Mouse (Mus musculus) lung, adult 18-20 months (tissue): ENCODE data around the gene Mctp2.
A peak's percentile ranks its signal among the peaks of the same experiment; 100 is the strongest.

Source experiments
- DNase-seq, 2 experiments: peaks; one replicate each; pipeline ENCODE4 v3.0.0; 2022; ENCODE audit warnings: mixed read lengths in 2 of 2

The Mctp2 gene

DNA sequence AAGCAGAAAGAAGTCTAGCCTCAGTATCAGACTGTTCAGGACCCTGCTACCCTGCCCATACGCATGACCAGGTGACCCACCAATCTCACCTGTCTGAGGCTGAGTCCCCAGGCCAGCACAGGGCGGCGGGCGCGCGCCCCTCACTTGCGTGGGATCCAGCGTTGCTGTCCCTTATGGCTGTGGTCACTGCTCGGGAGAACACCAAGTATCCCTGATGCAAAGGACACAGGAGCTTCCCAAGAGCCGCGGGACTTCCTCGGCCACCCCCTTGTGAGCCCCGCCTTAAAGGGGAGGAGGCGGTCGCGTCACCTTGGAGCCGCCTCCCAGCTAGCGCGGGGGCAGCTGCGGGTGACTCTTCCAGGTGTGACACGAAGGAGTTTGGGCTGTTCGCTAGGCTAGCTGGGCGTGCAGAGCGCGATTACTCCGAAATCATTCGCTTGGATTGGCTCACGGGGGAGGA is at the start of gene Mctp2:
Mctp2 (minus strand) TSS at position 227 of the 460 bp plus-strand sequence.
- peak; percentile 87 to 92 for DNase-seq

DNA sequence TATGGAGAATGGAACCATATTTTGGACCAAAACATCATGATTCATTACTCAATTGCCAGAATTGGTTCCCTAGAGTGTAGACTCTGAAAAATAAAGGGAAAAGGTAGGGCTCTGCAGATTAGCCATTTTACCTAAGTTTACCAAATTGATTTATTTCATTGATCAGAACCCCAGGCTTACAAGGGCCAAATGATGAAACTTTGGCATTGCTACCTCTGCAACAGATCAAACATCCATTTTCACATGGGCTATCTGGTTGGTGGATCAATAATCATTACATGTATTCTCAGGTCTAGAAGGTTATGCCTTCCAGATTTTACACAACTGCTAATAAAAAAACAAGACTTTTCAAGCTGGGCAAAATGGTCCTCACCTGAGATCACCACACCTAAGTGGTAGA is 39.5 kb upstream of the Mctp2 start:
- no peak for DNase-seq

DNA sequence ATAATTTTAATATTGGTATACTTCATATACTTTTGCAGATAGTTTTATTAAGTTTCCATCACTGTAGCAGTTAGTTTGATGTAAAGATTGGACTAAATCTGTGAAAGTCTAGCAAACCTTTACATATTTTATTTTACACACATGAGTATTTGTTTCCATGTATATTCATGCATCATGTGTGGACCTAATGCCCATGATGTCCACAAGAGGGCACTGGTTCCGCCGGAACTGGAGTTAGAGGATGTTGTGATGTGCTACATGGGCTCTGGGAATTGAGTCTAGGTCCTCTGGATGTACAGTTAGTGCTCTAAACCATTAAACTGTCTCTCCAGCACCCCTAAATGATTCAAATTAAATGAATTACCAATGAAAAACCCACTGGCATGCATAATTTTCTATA is 37.3 kb upstream of the Mctp2 start:
- DNase-seq, result no peak

DNA sequence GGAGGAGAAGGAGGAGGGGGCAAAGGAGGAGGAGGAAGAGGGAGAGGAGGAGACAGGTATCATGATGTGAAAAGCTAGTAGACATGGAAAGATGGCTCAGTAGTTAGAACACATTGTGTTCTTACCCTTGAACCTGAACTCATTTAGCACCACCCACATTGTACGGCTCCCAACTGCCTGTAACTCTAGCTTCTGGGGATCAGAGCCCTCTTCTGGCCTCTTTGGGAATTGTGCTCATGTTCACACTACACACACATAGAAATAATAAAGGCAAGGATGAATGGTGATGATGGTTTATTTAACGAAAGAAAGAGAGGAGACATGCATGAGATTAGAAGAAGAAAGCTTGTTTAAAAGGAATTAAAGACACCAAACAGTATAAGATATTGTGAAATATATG is 36.4 kb upstream of the Mctp2 start:
- peak in 1 of 2 experiments; percentile 9 for DNase-seq

DNA sequence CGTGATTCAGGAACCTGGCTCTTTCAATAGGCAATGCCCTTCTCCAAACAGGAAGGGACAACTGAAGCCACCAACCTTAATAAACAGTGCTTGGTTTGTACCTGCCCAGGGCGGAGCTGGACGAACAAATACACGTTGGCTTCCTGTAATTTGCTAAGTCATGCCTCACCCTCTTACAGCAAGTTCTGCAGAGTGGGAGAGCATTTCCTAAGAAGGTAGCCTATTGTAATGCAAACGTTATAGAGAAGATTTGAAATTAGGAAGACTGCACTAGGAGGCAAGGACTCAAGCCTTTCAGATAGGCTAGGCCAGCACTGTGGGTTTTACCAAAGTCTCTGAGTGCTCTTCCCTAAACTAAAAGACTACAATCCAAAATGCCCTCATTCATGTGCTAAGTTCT is 19.6 kb upstream of the Mctp2 start:
- no peak for DNase-seq

DNA sequence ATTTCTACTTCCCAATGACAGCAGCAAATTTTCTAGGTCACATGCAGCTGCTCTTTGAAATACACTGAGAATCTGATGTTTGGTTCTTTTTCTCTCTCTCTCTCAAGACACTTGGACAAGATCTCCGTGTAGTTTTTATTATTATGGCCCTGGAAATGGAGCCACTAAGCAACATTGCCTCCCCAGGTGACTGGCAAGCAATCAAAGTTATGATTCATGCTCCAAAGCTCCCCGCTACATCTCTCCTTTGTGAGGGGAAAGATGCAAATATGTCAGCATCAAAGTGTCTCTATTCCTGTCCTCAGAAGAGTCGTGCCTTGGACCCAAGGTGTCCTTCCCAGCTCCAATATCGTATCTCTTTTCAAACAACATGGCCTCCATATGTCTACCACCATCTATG is 14.5 kb upstream of the Mctp2 start:
- DNase-seq, result no peak

DNA sequence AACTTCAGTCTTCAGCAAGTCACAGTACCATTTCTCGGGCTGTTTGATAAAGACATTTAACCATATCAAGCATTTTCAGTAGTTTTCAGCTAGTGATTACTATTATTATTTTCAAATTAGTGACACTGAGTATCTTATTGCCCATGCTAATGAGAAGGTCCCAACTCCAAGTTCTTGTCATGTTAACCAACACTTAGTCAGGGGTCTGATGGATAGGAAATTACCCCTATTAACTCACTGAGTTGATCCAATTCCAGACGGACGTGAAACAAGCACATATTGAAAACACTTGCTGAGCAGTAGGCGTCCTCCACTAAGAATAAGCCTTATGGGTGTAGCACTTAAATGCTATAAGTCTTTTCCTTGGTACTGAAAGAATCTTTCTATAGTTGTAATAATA is 14.0 kb upstream of the Mctp2 start:
- DNase-seq, result no peak

DNA sequence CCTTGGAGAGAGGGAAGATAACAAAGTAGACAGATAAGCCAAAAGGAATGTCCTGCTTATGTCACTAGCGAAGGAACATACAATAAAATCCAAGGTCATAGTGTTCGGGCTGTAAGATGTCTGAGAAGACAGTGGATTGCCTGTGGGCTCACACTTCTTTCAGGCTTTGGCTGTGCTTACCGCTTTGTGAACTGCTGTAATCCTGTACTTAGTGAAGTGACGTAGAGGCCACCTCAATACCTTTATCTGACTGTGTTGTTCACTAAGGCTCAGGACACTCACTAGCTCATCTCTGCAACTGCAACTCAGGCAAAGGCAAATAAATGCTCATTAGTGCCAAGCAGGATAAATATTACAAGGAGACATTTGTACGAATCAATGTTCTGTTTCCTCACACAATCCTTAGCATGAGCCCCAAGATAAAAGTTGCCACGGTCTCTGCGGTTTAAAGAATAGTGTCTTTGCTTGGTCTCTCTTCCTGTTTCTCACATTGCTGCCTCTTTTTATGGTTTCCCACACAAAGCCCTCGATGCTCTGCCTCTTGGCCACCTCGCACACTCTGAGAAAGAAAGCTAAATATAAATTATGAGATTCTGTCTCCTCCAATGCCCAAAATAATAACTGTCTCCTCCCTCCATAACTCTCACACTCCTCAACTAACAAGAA is 8.1 kb upstream of the Mctp2 start:
- DNase-seq, result no peak

DNA sequence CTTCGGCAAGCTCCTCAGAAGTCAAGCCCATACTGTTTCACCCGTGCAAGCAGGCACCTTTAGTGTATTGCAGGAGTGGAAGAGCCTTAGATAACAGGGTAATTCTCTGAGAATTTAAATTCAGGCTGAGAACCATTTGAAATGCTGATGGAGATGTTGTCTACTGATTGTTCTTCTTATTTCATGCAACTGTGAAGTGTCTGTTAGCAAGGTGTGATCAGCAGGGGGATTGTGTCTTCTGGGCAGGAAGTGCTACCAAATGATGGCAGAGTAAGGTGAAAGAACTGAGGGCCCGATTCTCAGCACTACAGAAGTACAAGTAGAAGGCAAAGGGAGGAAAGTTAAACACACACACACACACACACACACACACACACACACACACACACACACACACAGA is 7.5 kb upstream of the Mctp2 start:
- no peak for DNase-seq

DNA sequence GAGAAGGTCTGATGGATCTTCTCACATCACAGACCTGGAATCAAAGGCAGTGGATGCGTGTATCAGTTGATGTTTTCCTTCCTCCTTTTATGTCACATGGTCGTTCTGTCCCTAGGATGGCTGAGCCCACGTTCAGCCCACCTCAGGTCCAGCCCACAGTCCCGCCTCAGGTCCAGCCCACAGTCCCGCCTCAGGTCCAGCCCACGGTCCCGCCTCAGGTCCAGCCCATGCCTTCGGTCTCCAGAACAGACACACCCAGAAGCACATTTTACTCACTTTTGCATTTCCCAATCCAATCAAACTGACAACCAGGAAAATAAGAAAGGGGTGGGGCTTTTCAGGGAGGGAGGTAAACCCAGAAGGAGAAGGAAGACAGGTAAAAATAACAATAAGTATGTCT is 5.2 kb upstream of the Mctp2 start:
- DNase-seq, result no peak

DNA sequence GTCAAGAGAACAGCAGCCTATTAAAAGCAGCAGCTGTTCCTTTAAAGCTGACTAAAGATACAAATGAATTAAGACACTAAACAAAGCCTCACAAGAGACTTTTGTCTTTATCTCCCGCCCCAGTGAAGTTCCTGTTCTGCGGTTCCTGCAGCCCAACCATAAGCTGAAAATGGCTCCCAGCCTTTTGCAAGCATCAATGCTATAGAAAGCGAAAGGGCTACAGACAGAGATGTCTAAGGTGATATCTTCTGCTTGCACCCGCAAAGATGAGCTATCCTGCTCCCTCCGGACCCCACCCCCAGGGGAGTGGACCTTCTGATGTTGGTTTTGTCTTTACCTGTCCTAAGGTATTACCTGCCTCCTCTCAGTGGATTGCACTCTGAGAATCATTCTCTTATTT is 1.7 kb upstream of the Mctp2 start:
- no peak for DNase-seq

DNA sequence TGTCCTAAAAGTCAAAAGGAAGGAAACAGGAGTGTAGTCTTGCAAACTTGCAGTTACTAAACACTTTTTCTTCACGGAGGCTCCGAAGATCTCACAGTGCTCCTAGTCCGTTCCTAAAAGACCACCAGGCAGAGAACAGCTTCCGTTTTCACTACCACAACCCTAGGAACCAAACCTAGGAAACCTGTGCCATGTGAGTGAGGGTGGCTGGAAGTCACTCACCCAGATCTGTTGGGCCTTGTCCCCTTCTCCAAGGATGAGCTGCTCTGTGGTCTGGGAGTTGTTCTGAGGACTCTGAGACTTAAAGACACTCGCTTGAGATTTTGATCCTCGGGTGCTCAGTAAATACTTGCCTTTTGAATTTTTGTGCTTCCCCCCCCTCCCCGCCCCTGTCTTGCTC is 439 bp upstream of the Mctp2 start:
- DNase-seq, result no peak

DNA sequence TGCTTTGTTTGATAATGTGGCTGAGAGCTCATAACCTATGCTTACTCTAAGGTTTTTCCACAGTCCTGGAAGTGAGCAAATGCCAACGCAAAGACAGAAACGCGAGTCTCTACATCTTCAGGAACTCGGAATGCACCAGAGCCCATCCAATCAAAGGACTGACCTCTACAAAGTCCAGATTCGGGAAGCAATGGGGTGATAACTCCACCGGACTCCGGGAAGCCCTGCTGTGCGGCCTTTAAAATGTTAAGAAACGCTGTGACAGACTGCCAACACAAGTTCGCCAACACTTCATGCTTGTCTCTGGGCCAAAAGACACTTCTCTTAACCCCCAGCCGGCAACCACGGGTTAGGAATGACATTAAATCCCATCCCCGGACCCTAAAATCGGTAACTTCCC is 437 bp downstream of the Mctp2 start:
- DNase-seq, result peak; percentile 23 to 29

DNA sequence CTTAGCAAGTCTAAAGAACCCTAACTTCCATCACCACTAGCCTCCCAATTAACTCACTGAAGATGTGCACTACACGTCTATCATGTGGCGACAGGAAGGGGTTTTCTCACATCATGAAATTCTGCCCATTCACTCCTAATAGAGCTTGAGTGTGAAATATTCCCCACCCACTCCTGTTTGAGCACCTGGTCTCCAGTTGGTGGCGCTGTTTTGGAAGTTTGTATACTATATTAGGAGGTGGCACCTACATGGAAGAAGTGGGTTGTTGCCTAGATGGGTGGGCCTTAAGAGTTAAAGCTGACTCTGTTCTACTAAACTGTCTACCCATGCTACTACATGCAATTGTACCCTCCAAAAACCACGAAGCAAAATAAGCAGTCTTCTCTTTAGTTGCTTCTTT is 4.7 kb downstream of the Mctp2 start:
- no peak for DNase-seq

DNA sequence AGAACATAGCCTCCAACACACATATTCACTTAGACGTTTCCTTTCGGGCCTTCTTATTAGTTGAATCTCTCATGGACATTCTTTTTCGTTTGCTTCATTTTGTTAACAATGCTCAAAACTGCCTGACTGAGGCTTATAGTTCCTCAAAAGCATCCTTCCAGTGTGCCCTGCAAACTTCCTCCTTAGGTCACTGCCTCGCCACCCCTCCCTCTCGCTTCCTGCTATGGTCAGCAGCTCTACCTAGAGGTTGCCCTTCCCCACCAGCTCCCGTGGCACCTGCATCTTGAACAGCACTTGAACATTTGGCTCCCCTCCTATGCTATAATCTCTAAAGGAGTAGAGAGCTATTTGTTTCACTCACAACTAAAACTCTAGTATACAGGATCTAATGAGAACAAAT is 6.7 kb downstream of the Mctp2 start:
- peak in 1 of 2 experiments; percentile 14 for DNase-seq

DNA sequence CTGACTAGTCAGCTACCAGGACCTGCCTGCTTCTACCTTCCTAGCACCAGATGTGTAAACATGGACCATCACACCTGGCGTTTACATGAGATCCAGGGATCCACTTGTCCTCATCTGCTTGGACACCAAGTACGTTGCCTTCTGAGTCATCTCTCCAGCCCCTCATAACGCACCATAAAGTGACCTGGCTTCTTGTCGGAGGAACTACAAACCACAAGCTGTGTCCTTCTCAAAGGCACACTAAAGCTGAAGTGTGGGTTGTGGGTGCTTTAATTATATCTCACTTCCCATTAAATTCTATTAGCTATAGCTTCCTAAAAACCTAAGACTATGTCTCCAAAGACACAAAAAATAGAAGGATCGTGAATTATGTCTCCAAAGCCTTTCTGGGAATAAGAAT is 9.4 kb downstream of the Mctp2 start:
- no peak for DNase-seq

DNA sequence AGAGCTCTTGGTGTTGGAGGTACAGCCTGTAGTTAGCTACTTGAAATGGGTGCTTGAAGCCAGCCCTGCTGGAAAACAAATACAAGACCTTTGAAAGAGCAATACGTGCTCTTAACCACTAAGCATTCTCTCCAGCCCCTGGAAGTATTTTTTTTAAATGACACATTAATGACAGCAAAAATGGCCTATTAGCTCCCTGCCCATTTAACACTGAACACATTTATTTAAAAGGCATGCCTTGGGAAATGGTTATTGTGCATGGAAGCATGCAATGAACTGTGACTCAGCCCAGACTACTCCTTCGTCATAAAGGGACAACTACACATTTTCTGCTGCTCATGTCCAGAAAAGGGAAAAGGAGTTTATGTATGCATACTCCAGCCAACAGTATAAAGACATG is 10.2 kb downstream of the Mctp2 start:
- no peak for DNase-seq

DNA sequence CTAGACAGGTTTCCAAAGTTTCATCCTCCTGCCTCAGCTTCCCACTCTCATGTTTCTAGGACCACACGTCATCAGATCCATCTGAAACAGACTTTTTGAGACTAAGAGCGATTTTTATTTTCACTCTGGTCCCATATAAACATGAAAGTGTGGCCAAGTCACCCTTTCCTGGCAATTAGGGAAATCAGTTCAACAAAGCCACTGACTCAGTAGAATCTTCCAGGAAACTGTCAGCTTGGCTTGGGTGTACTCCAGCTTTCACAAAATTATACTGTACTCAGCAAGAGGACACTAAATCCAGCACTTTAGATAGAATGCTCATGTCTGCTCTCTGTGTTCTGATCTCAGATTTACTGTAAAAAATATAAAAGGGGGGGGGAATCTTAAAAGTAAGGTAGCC is 11.5 kb downstream of the Mctp2 start:
- DNase-seq, result no peak

DNA sequence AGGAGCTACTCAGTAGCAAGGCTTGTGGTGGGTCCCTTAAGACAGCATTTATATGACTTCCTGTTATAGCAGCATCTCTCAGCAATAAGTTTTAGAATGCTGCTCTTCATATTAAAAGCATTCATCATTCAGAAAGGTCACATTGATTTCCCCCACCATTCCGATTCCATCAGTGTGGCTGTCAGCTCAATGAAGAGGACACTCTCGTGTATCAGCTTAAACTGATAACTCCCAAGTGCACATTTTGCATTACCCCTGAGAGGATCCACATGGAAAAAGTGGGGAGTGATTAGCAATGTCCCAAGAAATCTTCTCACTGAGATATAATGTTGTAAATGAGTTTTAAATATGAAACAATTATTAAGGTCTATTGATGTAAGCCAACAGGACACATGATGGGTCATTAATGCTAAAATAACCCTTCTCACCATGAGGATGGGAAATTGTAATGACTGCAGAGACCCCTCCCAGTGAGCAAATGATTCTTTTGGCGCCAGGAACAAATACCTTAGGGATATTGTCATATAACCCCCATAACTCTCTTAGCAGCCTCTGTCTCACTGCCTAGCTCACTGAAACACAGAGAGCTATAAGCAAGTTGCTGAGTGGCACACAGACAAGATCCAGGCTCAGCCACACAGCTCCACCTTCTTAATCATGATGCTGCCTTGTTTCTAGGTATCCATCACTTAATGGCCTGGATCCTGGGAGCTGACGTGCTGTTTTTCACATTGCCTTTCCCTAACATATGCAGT is 12.4 kb downstream of the Mctp2 start:
- DNase-seq, result no peak

DNA sequence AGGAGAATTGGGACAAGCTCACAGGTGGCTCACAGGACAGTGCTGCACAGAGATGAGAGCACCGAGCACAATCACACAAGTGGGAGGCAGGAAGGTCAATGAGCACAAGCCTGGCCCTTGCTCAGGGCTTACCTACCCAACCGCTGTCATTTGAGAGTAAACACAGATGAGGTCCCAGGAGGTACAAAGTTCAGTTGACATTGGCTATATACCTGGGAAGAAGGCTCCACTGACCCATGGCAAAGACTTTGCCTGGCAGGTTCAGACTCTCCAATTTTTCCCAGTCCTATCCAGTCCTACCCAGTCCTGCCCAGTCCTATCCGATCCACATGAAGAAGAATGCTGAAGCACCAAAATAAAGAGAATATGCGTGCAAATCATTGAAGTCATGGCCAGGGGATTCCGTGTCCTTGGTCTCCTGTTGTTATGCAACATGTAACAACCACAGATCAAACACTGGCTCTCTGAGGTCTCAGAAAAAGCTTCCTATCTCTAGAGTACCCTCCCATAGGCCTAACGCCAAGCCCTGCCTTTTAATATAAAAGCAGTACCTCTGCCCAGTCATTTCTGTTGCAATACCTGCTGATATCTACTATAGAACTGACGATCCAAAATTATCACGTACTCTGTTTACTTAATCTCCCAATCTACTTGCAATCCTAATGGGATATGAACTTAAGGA is 14.0 kb downstream of the Mctp2 start:
- no peak for DNase-seq

DNA sequence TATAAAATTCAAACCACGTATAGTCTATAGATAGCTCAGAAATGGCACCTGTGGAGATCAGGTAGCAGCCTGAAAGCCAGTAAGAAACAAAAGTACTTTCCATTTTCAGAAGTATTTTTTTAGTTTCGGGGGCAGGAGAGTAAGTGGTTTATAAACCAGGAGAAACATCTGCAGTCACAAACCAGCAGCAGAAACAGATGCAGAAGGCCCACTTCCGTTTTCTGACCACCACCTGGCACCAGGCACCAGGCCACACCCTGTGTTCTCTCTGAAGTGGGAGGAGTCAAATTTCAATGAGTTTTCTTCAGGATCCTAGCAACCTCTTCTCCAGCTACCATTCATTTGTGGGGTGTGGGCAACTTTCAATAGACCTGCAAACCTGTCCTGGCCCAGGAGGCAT is 25.7 kb downstream of the Mctp2 start:
- DNase-seq, result peak; percentile 9 to 21

DNA sequence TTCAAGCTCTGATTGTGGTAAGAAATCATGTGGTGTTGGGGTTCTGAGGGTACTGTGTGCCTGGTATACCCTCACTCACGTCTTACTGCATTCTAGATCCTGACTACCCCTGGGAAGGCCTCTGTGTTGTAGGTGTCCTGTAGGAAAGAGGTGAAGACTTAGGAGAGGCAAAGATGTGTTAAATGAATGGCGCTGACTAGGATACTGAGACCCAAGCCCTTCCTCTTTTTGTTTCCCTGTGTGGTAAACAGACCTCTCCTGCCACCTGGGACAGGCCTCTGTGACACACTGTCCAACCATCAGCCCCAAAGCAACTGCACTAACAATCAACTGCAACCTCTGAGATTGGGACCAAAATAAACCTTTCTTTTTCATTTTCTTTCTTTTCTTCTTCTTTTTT is 28.0 kb downstream of the Mctp2 start:
- no peak for DNase-seq

DNA sequence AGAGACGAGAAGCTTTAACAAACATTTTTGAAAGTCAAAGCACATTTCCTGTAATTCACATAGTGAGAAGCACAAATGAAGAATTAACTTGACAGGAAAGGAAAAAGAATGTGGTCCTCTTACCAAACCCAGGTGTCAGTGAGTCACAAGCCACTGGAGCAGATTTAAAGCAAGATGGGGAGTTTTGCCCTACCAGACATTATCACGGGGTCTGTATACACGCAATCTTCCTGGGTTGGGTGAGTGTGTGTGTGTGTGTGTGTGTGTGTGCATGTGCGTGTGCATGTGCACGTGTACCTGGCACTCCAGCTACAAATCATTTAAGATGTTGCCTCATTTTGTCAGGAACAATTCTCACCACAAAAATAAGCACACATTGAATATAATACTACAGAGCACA is 30.9 kb downstream of the Mctp2 start:
- DNase-seq, result no peak

DNA sequence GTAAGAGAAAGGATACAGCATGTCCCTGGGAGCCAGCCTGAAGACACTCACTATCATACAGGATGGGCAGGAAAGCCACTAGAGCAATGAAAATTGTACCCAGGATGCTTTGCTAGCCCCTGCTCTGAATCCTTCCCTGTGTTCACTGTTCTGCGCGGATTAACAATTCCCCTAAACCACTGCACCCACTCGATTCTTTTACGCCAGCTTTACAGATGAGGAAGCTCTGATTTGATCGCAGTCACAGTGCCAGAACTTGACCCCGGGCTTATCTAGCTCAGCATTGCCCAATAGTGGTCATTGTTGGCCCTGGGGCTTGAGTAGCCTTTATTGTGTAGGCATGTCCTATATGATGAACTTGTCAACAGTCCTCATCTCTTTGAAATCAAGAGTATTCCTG is 34.9 kb downstream of the Mctp2 start:
- DNase-seq, result no peak
